Mouse (Mus musculus): ENCODE data around the gene E130208F15Rik. TPM values are rescaled to one million over a fixed set of nuclear protein-coding genes. Genes with fewer than 3 reads are reported as not detected.

The E130208F15Rik gene
- 0.71 TPM for polyA plus RNA-seq (2014; fragmentation: Illumina TruSeq; extraction: RNeasy Lipid Tissue Mini Kit (QIAGEN cat#74804); ENCODE audit: low replicate concordance)

DNA sequence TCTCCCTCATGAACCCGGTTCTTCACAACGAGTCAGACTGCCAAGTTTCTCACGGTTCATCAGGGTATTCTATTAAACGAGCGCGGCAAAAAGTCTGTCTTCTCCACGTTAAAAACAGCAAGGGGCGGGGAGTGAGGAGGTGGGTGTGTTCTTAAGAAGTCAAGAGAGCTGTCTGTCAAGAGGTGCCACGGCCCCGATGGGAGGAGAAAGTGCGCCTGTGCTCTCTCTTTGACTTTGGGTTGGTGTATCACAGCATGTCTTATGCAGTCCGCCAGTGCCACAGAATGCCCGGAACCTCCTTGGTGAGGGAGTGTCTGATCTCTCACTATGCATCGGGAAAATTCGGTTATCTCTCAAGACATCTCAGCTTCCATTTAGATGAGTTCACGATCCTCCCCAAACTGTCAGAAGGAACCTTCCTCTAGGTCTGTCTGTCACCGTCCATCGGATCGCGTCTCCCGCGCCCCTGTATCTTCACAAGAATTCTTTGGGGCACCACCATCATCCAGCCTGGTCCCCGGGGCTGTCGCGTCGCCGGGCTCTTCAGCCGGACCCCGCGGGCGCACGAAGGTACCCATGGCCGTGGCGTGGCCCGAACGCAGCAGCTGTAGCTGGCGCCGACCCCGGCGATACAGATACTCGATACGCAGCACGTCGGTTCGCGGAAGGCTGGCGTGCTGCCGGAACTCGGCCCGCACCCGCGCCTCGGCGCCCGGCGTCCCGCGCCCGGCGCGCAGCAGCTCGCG, at the start of gene E130208F15Rik:
Gene E130208F15Rik (plus strand): TSS at position 202 of the 746 bp plus-strand sequence.

GRCm38 (mm10) chr7:30279951-30280669, 41.4 kb upstream of the E130208F15Rik start, which contains the start of the genes Thap8 and Wdr62:
Gene Thap8, plus strand, starts transcription at chr7:30280094.
Gene Wdr62, minus strand, starts transcription at chr7:30280419.

DNA sequence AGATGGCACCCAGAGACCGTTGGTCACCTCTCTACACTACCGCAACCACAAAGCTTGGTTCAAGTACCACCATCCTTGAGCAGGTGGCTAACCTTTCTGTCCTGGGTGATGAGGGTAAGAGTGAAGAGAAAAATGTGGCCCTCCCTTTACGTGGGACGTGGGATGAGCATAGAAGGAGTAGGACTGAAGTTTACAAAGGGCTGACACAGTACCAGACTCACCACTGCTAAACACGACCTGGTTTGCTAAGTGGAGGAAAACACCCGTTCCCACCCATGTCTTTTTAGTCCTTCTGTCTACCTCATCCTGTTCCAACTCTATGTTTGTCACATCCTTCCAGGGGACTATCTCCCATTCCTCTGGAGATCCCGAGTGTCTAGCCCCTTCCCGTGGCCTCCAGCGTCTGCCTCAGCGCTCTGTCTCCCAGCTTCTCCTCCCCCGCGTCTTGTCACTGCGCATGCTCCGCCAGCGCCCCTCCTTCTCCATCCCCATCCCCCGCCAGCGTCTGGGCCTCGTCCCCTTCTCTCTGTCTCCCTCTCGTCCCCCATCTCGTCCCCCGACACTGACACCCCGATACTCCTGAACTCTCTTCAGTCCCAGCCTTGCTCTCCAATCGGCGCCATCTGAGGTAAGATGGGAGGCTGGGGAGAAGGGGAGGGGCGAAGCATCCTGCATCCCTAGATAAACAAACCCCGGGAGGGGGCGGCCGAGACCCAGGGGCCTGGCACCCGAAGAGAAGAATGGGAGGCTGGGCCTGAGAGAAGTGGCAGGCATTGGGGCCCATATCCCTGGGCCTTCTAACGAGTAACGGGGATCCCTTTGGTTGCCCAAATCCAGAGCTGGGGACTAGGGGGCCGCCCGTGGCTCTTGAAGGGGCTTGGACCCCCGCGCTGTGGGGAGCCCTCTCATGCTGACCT, 30.1 kb upstream of the E130208F15Rik start, which contains the start of gene Clip3:
Gene Clip3 (plus strand): TSS at position 514 of the 917 bp plus-strand sequence.

DNA sequence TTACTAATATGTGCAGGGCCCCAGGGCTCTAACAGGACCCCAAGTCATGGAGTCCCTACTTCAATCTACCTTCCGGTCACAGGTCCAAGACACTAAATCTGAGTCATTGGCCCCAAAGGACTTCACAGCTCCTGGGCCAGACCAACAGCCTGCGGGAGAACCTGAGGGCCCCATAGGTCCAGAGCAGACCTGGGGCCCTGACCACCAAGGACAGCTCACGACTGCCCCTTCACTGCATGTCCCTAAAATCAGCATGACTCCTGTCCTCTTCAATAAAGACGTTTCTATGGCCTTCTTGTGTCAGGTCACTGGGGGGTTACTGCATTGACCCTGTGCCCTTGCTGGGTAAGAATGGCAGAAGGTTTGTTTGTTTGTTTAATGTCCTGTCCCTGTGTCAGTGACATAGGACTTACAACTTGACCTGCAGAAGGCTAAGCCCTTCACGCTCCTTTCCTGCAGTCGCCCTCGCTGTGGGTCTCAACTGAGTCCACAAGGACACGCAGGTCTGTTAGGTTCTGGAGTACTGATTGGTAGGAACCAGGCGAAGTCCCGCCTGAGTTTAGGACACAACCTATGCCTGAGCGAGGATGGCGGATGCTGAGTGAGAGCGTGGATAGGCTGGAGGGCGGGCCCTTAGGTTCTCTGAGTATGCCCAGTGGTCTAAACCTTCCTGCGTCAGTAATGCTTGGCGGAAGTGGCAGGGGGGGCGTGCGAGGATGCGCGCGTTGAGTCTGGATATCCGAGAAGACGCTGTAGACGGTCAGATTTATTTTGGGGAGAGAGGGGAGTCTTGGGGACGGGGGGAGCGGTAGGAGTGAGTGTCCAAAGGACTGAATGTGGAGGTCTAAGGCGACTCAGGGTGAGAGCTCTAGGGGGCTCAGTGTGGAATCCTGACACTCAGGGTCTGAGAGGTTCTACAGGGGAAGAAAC, 13.2 kb upstream of the E130208F15Rik start, which contains the start of gene Alkbh6:
Gene Alkbh6 (plus strand): TSS at position 642 of the 930 bp plus-strand sequence.

DNA sequence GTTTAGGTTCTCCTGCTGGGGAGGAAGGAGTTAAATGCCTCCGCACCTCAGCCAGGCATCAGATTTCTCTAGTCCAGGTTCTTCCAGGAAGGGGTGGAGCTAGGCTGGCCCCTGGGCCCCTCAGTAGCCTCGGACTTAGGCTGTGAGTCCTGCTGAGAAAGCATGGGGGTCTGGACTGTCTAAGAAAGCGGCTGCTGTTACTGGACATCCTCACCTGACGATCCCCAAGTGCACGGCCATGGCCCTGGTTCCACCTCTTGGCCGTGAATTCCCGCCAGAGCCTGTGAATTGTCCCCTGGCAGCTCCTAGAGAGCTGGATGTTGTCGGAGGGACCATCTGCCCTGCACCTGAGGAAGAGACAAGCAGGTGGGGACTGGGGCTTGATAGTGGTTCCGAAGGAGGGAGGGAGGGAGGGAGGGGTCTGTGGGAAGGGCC, 6.8 kb upstream of the E130208F15Rik start, which contains the start of gene Syne4:
Gene Syne4 (plus strand): TSS at position 87 of the 435 bp plus-strand sequence.

DNA sequence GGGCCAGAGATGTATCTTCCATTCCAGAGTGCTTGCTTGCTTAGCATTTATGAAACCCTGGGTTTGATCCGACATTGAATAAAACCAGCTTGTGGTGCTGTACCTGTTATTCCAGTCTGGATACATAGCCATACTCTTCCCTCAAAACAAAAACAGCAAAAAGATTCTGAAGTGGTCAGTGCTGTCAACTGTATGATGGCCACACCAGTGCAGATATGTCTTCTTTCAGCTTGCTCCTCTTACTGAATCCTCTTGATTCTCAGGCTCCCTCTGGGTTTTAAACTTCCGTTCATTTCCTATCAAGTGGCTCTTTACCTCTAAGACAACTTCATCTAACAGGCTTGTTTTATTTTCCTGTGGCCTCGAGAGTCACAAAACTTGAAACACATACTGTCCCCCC, 2.3 kb downstream of the E130208F15Rik start, which contains the start of gene Sdhaf1:
Gene Sdhaf1 (minus strand): TSS at position 101 of the 400 bp plus-strand sequence.

GRCm38 (mm10) chr7:30362652-30363343, 41.3 kb downstream of the E130208F15Rik start, which contains the start of gene Lrfn3:
Gene Lrfn3, minus strand, starts transcription at chr7:30362772.

Other genes starting within 250 kb of the E130208F15Rik start
- 2.3 TPM for gene Zfp82, start 248.8 kb upstream of the E130208F15Rik start, polyA plus RNA-seq (2014; fragmentation: Illumina TruSeq; extraction: RNeasy Lipid Tissue Mini Kit (QIAGEN cat#74804); ENCODE audit: low replicate concordance)
- not detected for gene Gm26920, start 231.3 kb upstream of the E130208F15Rik start, polyA plus RNA-seq (2014; fragmentation: Illumina TruSeq; extraction: RNeasy Lipid Tissue Mini Kit (QIAGEN cat#74804); ENCODE audit: low replicate concordance)
- gene Zfp566, start 231.2 kb upstream of the E130208F15Rik start, polyA plus RNA-seq (2014; fragmentation: Illumina TruSeq; extraction: RNeasy Lipid Tissue Mini Kit (QIAGEN cat#74804); ENCODE audit: low replicate concordance): 1.6 TPM
- 98.7 TPM for gene Zfp260, start 227.0 kb upstream of the E130208F15Rik start, polyA plus RNA-seq (2014; fragmentation: Illumina TruSeq; extraction: RNeasy Lipid Tissue Mini Kit (QIAGEN cat#74804); ENCODE audit: low replicate concordance)
- 0.37 TPM for gene Zfp382, start 199.8 kb upstream of the E130208F15Rik start, polyA plus RNA-seq (2014; fragmentation: Illumina TruSeq; extraction: RNeasy Lipid Tissue Mini Kit (QIAGEN cat#74804); ENCODE audit: low replicate concordance)
- 20.8 TPM for gene Zfp146, start 152.0 kb upstream of the E130208F15Rik start, polyA plus RNA-seq (2014; fragmentation: Illumina TruSeq; extraction: RNeasy Lipid Tissue Mini Kit (QIAGEN cat#74804); ENCODE audit: low replicate concordance)
- 4.2 TPM for gene Cox7a1, start 137.6 kb upstream of the E130208F15Rik start, polyA plus RNA-seq (2014; fragmentation: Illumina TruSeq; extraction: RNeasy Lipid Tissue Mini Kit (QIAGEN cat#74804); ENCODE audit: low replicate concordance)
- gene Capns1, start 122.9 kb upstream of the E130208F15Rik start, polyA plus RNA-seq (2014; fragmentation: Illumina TruSeq; extraction: RNeasy Lipid Tissue Mini Kit (QIAGEN cat#74804); ENCODE audit: low replicate concordance): 24.3 TPM
- not detected for gene Polr2i, start 89.8 kb upstream of the E130208F15Rik start, polyA plus RNA-seq (2014; fragmentation: Illumina TruSeq; extraction: RNeasy Lipid Tissue Mini Kit (QIAGEN cat#74804); ENCODE audit: low replicate concordance)
- 3.2 TPM for gene Tbcb, start 89.5 kb upstream of the E130208F15Rik start, polyA plus RNA-seq (2014; fragmentation: Illumina TruSeq; extraction: RNeasy Lipid Tissue Mini Kit (QIAGEN cat#74804); ENCODE audit: low replicate concordance)
- not detected for gene Ovol3, start 86.0 kb upstream of the E130208F15Rik start, polyA plus RNA-seq (2014; fragmentation: Illumina TruSeq; extraction: RNeasy Lipid Tissue Mini Kit (QIAGEN cat#74804); ENCODE audit: low replicate concordance)
- not detected for gene Thap8, start 41.6 kb upstream of the E130208F15Rik start, polyA plus RNA-seq (2014; fragmentation: Illumina TruSeq; extraction: RNeasy Lipid Tissue Mini Kit (QIAGEN cat#74804); ENCODE audit: low replicate concordance)
- not detected for gene Wdr62, start 41.3 kb upstream of the E130208F15Rik start, polyA plus RNA-seq (2014; fragmentation: Illumina TruSeq; extraction: RNeasy Lipid Tissue Mini Kit (QIAGEN cat#74804); ENCODE audit: low replicate concordance)
- gene Clip3, start 30.0 kb upstream of the E130208F15Rik start, polyA plus RNA-seq (2014; fragmentation: Illumina TruSeq; extraction: RNeasy Lipid Tissue Mini Kit (QIAGEN cat#74804); ENCODE audit: low replicate concordance): 1.2 TPM
- 2.9 TPM for gene Alkbh6, start 13.0 kb upstream of the E130208F15Rik start, polyA plus RNA-seq (2014; fragmentation: Illumina TruSeq; extraction: RNeasy Lipid Tissue Mini Kit (QIAGEN cat#74804); ENCODE audit: low replicate concordance)
- 1.6 TPM for gene Syne4, start 6.9 kb upstream of the E130208F15Rik start, polyA plus RNA-seq (2014; fragmentation: Illumina TruSeq; extraction: RNeasy Lipid Tissue Mini Kit (QIAGEN cat#74804); ENCODE audit: low replicate concordance)
- 1.3 TPM for gene Sdhaf1, start 2.2 kb downstream of the E130208F15Rik start, polyA plus RNA-seq (2014; fragmentation: Illumina TruSeq; extraction: RNeasy Lipid Tissue Mini Kit (QIAGEN cat#74804); ENCODE audit: low replicate concordance)
- gene Lrfn3, start 41.0 kb downstream of the E130208F15Rik start, polyA plus RNA-seq (2014; fragmentation: Illumina TruSeq; extraction: RNeasy Lipid Tissue Mini Kit (QIAGEN cat#74804); ENCODE audit: low replicate concordance): 0.41 TPM
- gene Tyrobp, start 92.0 kb downstream of the E130208F15Rik start, polyA plus RNA-seq (2014; fragmentation: Illumina TruSeq; extraction: RNeasy Lipid Tissue Mini Kit (QIAGEN cat#74804); ENCODE audit: low replicate concordance): 2.8 TPM
- gene Hcst, start 98.1 kb downstream of the E130208F15Rik start, polyA plus RNA-seq (2014; fragmentation: Illumina TruSeq; extraction: RNeasy Lipid Tissue Mini Kit (QIAGEN cat#74804); ENCODE audit: low replicate concordance): not detected
- 0.67 TPM for gene Nfkbid, start 100.0 kb downstream of the E130208F15Rik start, polyA plus RNA-seq (2014; fragmentation: Illumina TruSeq; extraction: RNeasy Lipid Tissue Mini Kit (QIAGEN cat#74804); ENCODE audit: low replicate concordance)
- 9.8 TPM for gene Aplp1, start 123.8 kb downstream of the E130208F15Rik start, polyA plus RNA-seq (2014; fragmentation: Illumina TruSeq; extraction: RNeasy Lipid Tissue Mini Kit (QIAGEN cat#74804); ENCODE audit: low replicate concordance)
- not detected for gene Kirrel2, start 135.9 kb downstream of the E130208F15Rik start, polyA plus RNA-seq (2014; fragmentation: Illumina TruSeq; extraction: RNeasy Lipid Tissue Mini Kit (QIAGEN cat#74804); ENCODE audit: low replicate concordance)
- gene Nphs1, start 136.6 kb downstream of the E130208F15Rik start, polyA plus RNA-seq (2014; fragmentation: Illumina TruSeq; extraction: RNeasy Lipid Tissue Mini Kit (QIAGEN cat#74804); ENCODE audit: low replicate concordance): 0.15 TPM
- gene Prodh2, start 171.9 kb downstream of the E130208F15Rik start, polyA plus RNA-seq (2014; fragmentation: Illumina TruSeq; extraction: RNeasy Lipid Tissue Mini Kit (QIAGEN cat#74804); ENCODE audit: low replicate concordance): not detected
- 0.11 TPM for gene Arhgap33, start 213.3 kb downstream of the E130208F15Rik start, polyA plus RNA-seq (2014; fragmentation: Illumina TruSeq; extraction: RNeasy Lipid Tissue Mini Kit (QIAGEN cat#74804); ENCODE audit: low replicate concordance)
- 28.5 TPM for gene Hspb6, start 230.4 kb downstream of the E130208F15Rik start, polyA plus RNA-seq (2014; fragmentation: Illumina TruSeq; extraction: RNeasy Lipid Tissue Mini Kit (QIAGEN cat#74804); ENCODE audit: low replicate concordance)
- 0.97 TPM for gene Proser3, start 230.6 kb downstream of the E130208F15Rik start, polyA plus RNA-seq (2014; fragmentation: Illumina TruSeq; extraction: RNeasy Lipid Tissue Mini Kit (QIAGEN cat#74804); ENCODE audit: low replicate concordance)
- gene Lin37, start 238.1 kb downstream of the E130208F15Rik start, polyA plus RNA-seq (2014; fragmentation: Illumina TruSeq; extraction: RNeasy Lipid Tissue Mini Kit (QIAGEN cat#74804); ENCODE audit: low replicate concordance): not detected
- 2.6 TPM for gene U2af1l4, start 241.6 kb downstream of the E130208F15Rik start, polyA plus RNA-seq (2014; fragmentation: Illumina TruSeq; extraction: RNeasy Lipid Tissue Mini Kit (QIAGEN cat#74804); ENCODE audit: low replicate concordance)
- 6.2 TPM for gene Gm49396, start 241.6 kb downstream of the E130208F15Rik start, polyA plus RNA-seq (2014; fragmentation: Illumina TruSeq; extraction: RNeasy Lipid Tissue Mini Kit (QIAGEN cat#74804); ENCODE audit: low replicate concordance)
- 17.3 TPM for gene Psenen, start 241.9 kb downstream of the E130208F15Rik start, polyA plus RNA-seq (2014; fragmentation: Illumina TruSeq; extraction: RNeasy Lipid Tissue Mini Kit (QIAGEN cat#74804); ENCODE audit: low replicate concordance)
- not detected for gene Igflr1, start 243.7 kb downstream of the E130208F15Rik start, polyA plus RNA-seq (2014; fragmentation: Illumina TruSeq; extraction: RNeasy Lipid Tissue Mini Kit (QIAGEN cat#74804); ENCODE audit: low replicate concordance)

Measured in small intestine, adult 10 weeks (tissue).